Mouse (Mus musculus): Measurements from ENCODE around the gene Tlnrd1.

- TF ChIP-seq CTCF (IDR thresholded peaks at IDR 0.05; ENCODE audit: low read depth) (peak; percentile 88), EP300 (IDR thresholded peaks at IDR 0.05; ENCODE audit: low read depth) (no peak)
Observed at GRCm38 (mm10) chr7:83914566-83914965, 30.5 kb upstream of the Tlnrd1 start.
